Mouse (Mus musculus): ENCODE data around the gene Rbm4. TPM values are rescaled to one million over a fixed set of nuclear protein-coding genes. Genes with fewer than 3 reads are reported as not detected.

Gene Rbm4
- 104 and 106 TPM in 2 replicates for polyA plus RNA-seq (2016; fragmentation: Nextera tagmentation; extraction: Ambion mirVana)

DNA sequence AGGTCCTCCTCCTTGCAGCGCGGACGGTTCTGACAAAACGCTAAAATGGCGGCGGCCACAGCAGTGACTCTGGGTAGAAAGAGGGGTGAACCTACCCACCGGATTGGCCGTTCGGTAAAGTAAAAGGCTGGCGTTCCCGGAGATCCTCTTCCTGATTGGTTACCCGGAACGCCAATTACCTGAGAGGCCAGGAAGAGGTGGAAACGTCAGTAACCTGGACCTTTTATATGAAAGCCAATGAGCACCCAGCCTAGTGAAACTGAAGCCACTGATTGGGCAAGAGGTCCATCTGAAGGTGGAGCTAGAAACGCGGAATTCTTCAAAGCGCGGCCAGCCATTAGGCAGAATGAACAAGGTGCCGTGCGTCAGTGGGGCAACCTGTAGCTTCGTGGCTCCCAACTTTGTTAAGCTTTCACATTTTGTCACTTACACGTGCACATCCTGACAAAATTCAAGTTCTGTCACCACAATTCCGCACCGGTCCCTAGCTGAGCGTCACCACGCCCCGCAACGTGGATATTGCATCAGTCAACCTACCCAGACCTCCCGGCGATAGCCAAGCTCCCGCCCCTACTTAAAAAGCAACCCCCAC is at the start of gene Rbm4:
TSS of gene Rbm4 (minus strand) at position 71 of the 592 bp plus-strand sequence.
- peak within 1 kb of the TSS; percentile 77 for H3K4me3 ChIP-seq
- H3K9me3 ChIP-seq, result no peaks in the 10 kb centered on the region
- H3K4me1 ChIP-seq (replicated peaks), result peaks cover 40% of the 10 kb centered on the region
- peaks cover 60% of the 10 kb centered on the region for H3K36me3 ChIP-seq
- peak; percentile 96 for DNase-seq (ENCODE audit: low spot score)
- H3K27me3 ChIP-seq (ENCODE audit: insufficient read depth, poor library complexity, severe bottlenecking), result no peaks in the 10 kb centered on the region
- peak within 1 kb of the TSS; percentile 90 for H3K27ac ChIP-seq
- WGBS, result under 1% methylated on average over 31 of the region's 31 CpGs

DNA sequence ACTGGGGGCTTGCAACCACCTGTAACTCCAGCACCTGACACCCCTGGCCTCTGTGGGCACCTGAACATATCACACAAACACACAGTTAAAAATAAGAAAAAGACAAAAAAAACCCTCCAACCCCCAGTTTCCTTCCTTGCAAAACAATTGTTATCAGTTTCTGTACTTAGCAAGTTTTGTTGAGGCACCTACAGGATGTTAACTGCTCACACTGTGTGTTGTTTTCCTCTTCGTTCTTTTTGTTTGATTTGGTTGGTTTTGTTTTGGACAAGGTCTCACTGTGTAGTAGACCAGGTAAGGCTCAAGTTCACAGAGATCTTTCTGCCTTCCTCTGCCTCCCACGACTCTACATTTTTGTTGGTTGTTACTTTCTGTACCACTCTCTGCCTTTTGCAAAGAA is 48.9 kb upstream of the Rbm4 start:
- WGBS, result 82% methylated on average over 2 of the region's 2 CpGs

DNA sequence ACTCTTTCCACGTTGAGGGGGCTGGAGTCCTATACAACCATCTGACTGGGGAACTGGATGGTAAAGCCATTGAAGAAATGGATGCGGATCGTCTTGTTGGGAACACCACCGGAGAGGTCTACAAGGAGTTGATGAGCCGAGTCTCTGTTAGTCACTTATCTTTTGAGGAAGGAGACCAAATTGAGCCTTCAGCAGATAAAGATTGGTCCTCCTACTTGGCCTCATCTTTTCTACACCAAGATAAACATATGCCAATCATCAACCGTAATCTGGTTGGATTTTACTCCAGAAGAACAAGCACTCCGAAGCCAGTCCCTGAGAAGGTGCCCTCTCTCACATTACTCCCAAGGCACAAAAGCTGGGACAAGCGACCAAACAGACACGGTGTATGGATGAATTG is 47.1 kb upstream of the Rbm4 start:
- H3K27me3 ChIP-seq (ENCODE audit: insufficient read depth, poor library complexity, severe bottlenecking), result peaks cover 32% of the 10 kb centered on the region
- DNase-seq (ENCODE audit: low spot score), result no peak
- H3K9me3 ChIP-seq, result no peaks in the 10 kb centered on the region
- H3K27ac ChIP-seq, result no peak overlapping the region
- H3K36me3 ChIP-seq, result peaks cover 3% of the 10 kb centered on the region; the same call in 1 of the 2 replicates
- H3K4me3 ChIP-seq, result no peak overlapping the region
- 86% methylated on average over 9 of the region's 9 CpGs for WGBS
- peaks cover 20% of the 10 kb centered on the region for H3K4me1 ChIP-seq (replicated peaks)

More for the DNA sequence above, 48.9 kb upstream of the Rbm4 start:
- Histone ChIP-seq H3K9me3 (no peaks in the 10 kb centered on the region), H3K27ac (no peak overlapping the region), H3K27me3 (ENCODE audit: insufficient read depth, poor library complexity, severe bottlenecking) (peaks cover 32% of the 10 kb centered on the region), H3K36me3 (no peaks in the 10 kb centered on the region), H3K4me3 (no peak overlapping the region), H3K4me1 (replicated peaks) (peaks cover 20% of the 10 kb centered on the region)
- DNase-seq (ENCODE audit: low spot score), result no peak

DNA sequence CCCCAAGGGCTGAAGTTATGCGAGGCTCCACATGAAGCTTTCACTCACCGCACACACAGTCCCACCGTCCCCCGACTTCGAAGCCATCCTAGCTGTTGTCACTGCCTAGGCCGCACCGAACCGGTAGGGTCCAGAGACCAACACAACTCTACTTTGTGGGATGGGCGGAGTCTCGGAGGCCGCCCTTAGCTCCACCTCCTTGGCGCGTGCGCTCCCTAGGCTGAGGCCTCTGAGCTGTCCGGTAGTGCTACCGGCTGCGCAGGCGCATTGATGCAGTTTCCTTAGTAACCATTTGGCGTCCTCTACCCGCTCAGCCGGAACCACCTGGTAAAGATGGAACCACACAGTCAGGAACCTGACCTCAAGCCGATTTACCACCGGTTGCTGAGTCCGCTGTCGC is 45.4 kb upstream of the Rbm4 start, which contains the start of the genes Ccs and Ccdc87:
TSS of gene Ccs (minus strand) at position 184 of the 400 bp plus-strand sequence.
TSS of gene Ccdc87 (plus strand) at position 218 of the 400 bp plus-strand sequence.
- Histone ChIP-seq H3K27ac (peak within 1 kb of the TSS; percentile 82), H3K9me3 (no peaks in the 10 kb centered on the region), H3K4me1 (replicated peaks) (peaks cover 20% of the 10 kb centered on the region), H3K27me3 (ENCODE audit: insufficient read depth, poor library complexity, severe bottlenecking) (peaks cover 32% of the 10 kb centered on the region), H3K36me3 (peaks cover 4% of the 10 kb centered on the region; the same call in 1 of the 2 replicates), H3K4me3 (peak within 1 kb of the TSS; percentile 62)
- peak; percentile 94 for DNase-seq (ENCODE audit: low spot score)
- 0% methylated on average over 25 of the region's 25 CpGs for WGBS

DNA sequence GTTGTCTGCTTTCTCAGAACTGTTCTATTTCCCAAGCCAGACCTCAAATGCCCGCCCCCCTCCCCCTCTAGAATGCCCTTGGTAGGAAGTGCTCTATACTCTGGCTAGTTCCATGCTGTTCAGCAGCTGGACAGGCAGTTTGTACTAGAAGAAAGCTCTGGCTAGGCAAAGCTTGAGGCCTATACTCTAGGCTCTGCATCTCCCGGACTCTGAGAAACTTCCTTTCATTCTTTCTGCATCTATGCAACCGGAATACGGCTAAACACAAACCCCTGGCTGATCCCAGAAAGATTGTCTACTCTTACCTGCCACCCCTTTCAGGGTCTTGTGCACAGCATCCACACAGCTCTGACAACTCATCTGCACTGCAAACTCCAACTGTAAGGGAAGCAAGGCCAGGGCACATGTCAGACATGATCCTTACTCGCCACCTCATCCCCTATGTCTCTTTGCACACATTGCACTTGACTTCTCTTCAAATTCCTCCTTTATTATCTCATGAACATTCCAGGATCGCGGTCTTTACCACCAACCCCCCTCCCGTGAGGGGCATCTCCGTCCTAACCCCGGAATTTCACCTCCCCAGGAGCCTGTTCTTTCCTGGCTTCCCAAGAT is 44.9 kb upstream of the Rbm4 start:
- Histone ChIP-seq H3K4me1 (replicated peaks) (peaks cover 20% of the 10 kb centered on the region), H3K27me3 (ENCODE audit: insufficient read depth, poor library complexity, severe bottlenecking) (peaks cover 32% of the 10 kb centered on the region), H3K9me3 (no peaks in the 10 kb centered on the region), H3K36me3 (peaks cover 7% of the 10 kb centered on the region; the same call in 1 of the 2 replicates), H3K4me3 (peak overlapping the region; percentile 62), H3K27ac (peak overlapping the region; percentile 82)
- 33% methylated on average over 10 of the region's 10 CpGs for WGBS
- DNase-seq (ENCODE audit: low spot score), result no peak

DNA sequence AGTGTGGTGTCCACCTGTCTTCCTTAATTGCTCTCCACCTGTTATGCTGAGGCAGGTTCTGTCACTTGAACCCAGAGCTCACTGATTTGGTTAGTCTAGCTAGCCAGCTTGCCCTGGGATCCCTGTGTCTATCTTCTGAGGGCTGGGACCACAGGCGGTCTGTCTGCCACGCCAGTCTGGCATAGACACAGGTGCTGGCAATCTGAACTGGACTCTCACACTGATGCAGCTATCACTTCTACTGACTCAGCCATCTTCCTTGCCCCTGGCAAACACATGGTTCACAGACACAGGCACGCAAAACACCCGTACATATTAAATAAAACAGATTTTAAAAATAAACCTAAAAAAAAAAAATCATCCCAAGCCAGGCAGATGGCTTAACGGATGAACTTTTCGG is 43.3 kb upstream of the Rbm4 start:
- H3K4me1 ChIP-seq (replicated peaks), result peaks cover 24% of the 10 kb centered on the region
- no peak for DNase-seq (ENCODE audit: low spot score)
- H3K4me3 ChIP-seq, result no peak overlapping the region
- H3K27ac ChIP-seq, result no peak overlapping the region
- H3K27me3 ChIP-seq (ENCODE audit: insufficient read depth, poor library complexity, severe bottlenecking), result peaks cover 27% of the 10 kb centered on the region
- WGBS, result 95% methylated on average over 6 of the region's 6 CpGs
- peaks cover 19% of the 10 kb centered on the region for H3K36me3 ChIP-seq
- H3K9me3 ChIP-seq, result no peaks in the 10 kb centered on the region

DNA sequence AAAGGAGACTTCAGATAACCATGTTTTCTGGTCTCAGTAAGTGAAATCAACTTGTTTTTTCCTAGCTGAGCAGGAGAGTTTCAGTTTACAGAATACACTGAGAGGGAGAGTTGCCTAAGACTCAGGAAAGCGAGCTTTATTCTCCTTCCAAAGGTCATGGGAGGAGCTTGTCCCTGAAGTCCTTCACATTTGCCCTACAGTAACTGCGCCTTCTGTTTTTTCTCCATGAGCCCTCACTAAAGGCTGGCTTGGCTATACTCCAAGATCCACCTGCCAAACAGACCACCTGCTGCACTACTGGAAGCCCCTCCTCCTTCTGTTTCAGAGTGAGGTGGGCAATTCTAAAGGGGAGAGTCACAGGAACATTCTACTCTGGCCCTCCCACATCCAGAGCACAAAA is 42.4 kb upstream of the Rbm4 start:
- Histone ChIP-seq H3K36me3 (peaks cover 23% of the 10 kb centered on the region), H3K4me1 (replicated peaks) (peaks cover 24% of the 10 kb centered on the region), H3K4me3 (no peak overlapping the region), H3K27ac (no peak overlapping the region), H3K9me3 (no peaks in the 10 kb centered on the region), H3K27me3 (ENCODE audit: insufficient read depth, poor library complexity, severe bottlenecking) (peaks cover 17% of the 10 kb centered on the region)
- no peak for DNase-seq (ENCODE audit: low spot score)
- 78% methylated on average over 2 of the region's 2 CpGs for WGBS

DNA sequence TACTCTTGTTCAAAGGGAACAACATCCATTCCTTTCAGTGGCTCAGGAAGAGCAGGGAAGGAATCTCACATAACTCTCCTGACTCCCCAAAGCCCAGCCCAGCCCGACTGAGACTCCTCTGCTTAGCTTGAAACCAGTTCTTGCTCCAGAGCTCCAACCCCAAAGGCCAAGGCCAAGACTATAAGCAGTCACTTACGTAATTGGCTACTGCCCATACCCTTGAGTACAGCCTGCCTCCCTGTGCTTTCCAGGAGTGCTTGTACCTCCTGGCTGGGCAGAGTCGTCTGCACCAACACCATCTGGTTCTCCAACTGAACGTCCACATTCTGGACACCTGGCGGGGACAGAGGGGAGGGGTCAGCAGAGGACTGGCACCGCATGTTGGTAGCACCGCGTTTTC is 40.3 kb upstream of the Rbm4 start:
- no peak for DNase-seq (ENCODE audit: low spot score)
- Histone ChIP-seq H3K27me3 (ENCODE audit: insufficient read depth, poor library complexity, severe bottlenecking) (no peaks in the 10 kb centered on the region), H3K4me3 (no peak overlapping the region), H3K27ac (no peak overlapping the region), H3K36me3 (peaks cover 23% of the 10 kb centered on the region), H3K9me3 (no peaks in the 10 kb centered on the region), H3K4me1 (replicated peaks) (peaks cover 15% of the 10 kb centered on the region)
- WGBS, result 88% methylated on average over 8 of the region's 8 CpGs

DNA sequence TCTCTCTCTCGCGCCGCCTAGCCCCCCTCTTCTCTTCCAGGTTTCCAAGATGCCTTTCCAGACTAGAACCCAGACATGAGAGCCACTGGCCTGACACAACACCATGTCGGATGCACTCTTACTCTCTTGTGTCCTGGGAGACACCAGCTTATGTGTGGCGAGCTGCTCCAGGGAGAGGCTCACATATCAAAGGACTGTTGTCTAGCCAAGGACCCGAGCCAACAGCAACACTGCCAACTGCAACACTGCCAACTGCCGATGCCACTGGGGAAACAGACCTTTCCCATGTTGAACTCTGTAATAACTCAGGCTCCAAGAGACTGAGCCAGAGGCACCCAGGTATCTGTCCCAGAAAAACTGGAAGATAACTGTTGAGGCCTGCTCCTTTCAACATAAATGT is 35.5 kb upstream of the Rbm4 start:
- Histone ChIP-seq H3K4me1 (replicated peaks) (0 out of 2 replicates have a peak, but pooled peaks cover 4% of the 10 kb centered on the region), H3K36me3 (peaks cover 43% of the 10 kb centered on the region), H3K27me3 (ENCODE audit: insufficient read depth, poor library complexity, severe bottlenecking) (no peaks in the 10 kb centered on the region), H3K9me3 (no peaks in the 10 kb centered on the region), H3K4me3 (no peak overlapping the region), H3K27ac (no peak overlapping the region)
- no peak for DNase-seq (ENCODE audit: low spot score)
- 69% methylated on average over 7 of the region's 7 CpGs for WGBS

DNA sequence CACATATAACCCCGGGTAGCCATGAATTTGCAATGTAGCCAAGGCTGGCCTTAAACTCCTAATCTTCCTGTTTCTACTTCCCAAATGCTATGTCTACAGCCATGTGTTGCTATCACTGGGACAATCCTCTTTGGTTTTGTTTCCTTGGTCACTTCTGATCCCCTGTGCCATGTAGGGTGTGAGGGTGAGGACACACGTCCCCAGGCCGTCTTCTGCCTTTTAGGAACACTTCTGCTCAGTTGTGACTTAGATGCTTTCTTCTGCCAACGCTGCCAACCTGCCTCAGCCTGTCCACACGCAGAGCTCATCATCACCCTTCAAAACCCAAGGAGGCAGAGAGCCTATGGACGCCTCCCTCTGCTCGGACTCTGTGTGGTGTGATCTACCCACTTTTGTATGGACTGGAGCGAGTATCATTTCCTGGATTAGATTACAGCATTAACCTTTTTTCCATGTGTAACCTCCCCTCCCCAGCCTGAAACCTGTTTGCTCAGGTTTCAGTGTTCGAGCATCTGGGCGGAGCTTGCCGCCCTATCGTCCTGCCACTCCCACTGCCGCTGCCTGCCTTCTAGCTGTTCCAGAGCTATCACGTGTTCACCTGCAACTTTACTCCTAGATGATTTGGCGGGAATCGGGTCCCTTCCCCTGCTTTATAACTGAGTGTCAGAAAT is 34.9 kb upstream of the Rbm4 start:
- H3K9me3 ChIP-seq, result no peaks in the 10 kb centered on the region
- 57% methylated on average over 16 of the region's 16 CpGs for WGBS

DNA sequence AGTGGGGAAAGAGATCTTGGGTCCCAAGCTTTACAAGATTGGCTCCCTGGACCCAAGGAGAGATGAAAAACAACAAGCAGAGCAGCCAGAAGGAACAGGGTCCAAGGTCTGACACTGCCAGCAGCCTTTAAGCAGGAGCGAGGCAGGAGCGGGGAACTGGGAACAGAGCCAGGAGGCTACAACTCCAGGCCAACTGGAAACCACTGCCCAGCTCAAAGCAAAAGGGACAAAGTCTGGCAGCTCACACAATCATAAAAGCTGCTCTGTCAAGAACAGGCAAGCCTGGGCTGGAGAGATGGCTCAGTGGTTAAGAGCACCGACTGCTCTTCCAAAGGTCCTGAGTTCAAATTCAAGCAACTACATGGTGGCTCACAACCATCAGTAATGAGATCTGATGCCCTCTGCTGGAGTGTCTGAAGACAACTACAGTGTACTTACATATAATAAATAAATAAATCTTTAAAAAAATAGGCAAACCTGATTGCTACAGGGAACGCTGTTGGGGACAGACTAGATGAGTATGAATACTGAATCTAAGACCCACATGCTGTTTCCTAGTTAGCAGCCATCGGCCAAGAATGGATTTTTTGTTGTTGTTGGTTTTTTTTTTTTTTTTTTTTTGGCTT is 27.1 kb upstream of the Rbm4 start:
- Histone ChIP-seq H3K4me3 (no peak overlapping the region), H3K36me3 (peaks cover 18% of the 10 kb centered on the region), H3K27ac (no peak overlapping the region), H3K27me3 (ENCODE audit: insufficient read depth, poor library complexity, severe bottlenecking) (no peaks in the 10 kb centered on the region), H3K4me1 (replicated peaks) (no peaks in the 10 kb centered on the region), H3K9me3 (no peaks in the 10 kb centered on the region)
- no peak for DNase-seq (ENCODE audit: low spot score)
- WGBS, result 88% methylated on average over 5 of the region's 5 CpGs

More for the DNA sequence above, 34.9 kb upstream of the Rbm4 start:
- Histone ChIP-seq H3K4me1 (replicated peaks) (0 out of 2 replicates have a peak, but pooled peaks cover 4% of the 10 kb centered on the region), H3K36me3 (peaks cover 42% of the 10 kb centered on the region), H3K4me3 (no peak overlapping the region), H3K27me3 (ENCODE audit: insufficient read depth, poor library complexity, severe bottlenecking) (no peaks in the 10 kb centered on the region), H3K27ac (no peak overlapping the region)
- no peak for DNase-seq (ENCODE audit: low spot score)

DNA sequence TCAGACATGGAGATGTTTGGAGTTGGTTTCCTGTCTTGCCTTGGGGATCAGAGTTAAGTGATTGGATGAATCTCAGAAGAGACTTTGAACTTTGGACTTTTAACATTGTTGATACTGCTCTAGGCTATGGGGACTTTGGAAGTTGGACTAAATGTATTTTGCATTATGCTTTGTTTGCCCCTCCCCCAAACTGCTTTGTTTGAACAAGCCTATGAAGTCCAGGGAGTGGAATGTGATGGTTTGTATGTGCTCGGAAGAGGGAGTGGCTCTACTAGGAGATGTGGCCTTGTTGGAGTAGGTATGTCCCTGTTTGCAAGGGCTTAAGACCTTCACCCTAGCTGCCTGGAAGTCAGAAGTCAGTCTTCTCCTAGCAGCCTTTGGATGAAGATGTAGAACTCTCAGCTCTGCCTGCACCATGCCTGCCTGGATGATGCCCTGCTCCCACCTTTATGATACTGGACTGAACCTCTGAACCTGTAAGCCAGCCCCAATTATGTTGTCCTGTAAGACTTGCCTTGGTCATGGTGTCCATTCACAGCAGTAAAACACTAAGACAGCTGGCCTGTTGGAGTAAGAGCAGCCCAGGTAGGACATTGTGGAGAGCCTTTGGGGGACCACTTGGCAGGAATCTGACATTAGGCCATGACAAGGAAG is 23.6 kb upstream of the Rbm4 start:
- WGBS, result 72% methylated on average over 1 of the region's 1 CpGs
- Histone ChIP-seq H3K36me3 (no peaks in the 10 kb centered on the region), H3K4me3 (no peak overlapping the region), H3K27ac (no peak overlapping the region), H3K27me3 (ENCODE audit: insufficient read depth, poor library complexity, severe bottlenecking) (no peaks in the 10 kb centered on the region), H3K9me3 (no peaks in the 10 kb centered on the region; the same call in 1 of the 2 replicates), H3K4me1 (replicated peaks) (peaks cover under 1% of the 10 kb centered on the region; the same call in 1 of the 2 replicates)
- DNase-seq (ENCODE audit: low spot score), result no peak

Measured in hindbrain, embryonic 10.5 days (tissue).